Mouse (Mus musculus): ENCODE measurements around the gene Thada. TPM values are rescaled to one million over a fixed set of nuclear protein-coding genes. Genes with fewer than 3 reads are reported as not detected.
"Not testable (repeated sequence)": the region's sequence is repeated elsewhere in the genome, so short reads cannot be mapped to it uniquely, and the experiment has no call there.

Thada gene
- polyA plus RNA-seq, 1 experiment from 2014 or later, result 13.8 TPM

GRCm38 (mm10) chr17:84224217-84224887 is 241.7 kb downstream of the Thada start:
- H3K9me3 ChIP-seq (ENCODE audit: control insufficient read depth, low read length), result no peaks in the 10 kb centered on the region
- WGBS, result 67% methylated on average over 15 of the region's 15 CpGs
- H3K4me1 ChIP-seq (replicated peaks; ENCODE audit: control insufficient read depth, insufficient read depth, low read length), result no peaks in the 10 kb centered on the region
- ATAC-seq (replicated peaks; ENCODE audit: low FRiP score) (no peak), DNase-seq (ENCODE audit: low spot score) (no peak)
- H3K27ac ChIP-seq (ENCODE audit: low read depth, low read length), result no peak overlapping the region
- no peaks in the 10 kb centered on the region for H3K27me3 ChIP-seq (ENCODE audit: control insufficient read depth, insufficient read depth, low read length)
- no peak overlapping the region for H3K9ac ChIP-seq (ENCODE audit: low read length)
- H3K4me2 ChIP-seq (ENCODE audit: low read depth, low read length, severe bottlenecking), result no peak overlapping the region
- H3K4me3 ChIP-seq (ENCODE audit: low read depth, low read length), result no peak overlapping the region
- H3K36me3 ChIP-seq (ENCODE audit: control insufficient read depth, insufficient read depth, low read length), result peaks cover 3% of the 10 kb centered on the region; the same call in 1 of the 2 replicates

GRCm38 (mm10) chr17:84218841-84219240 is 247.2 kb downstream of the Thada start:
- not testable (repeated sequence) for DNase-seq (ENCODE audit: low spot score); H3K27ac ChIP-seq (ENCODE audit: low read depth, low read length); H3K9ac ChIP-seq (ENCODE audit: low read length); H3K9me3 ChIP-seq (ENCODE audit: control insufficient read depth, low read length); H3K4me3 ChIP-seq (ENCODE audit: low read depth, low read length); ATAC-seq (replicated peaks; ENCODE audit: low FRiP score); H3K4me1 ChIP-seq (replicated peaks; ENCODE audit: control insufficient read depth, insufficient read depth, low read length); H3K27me3 ChIP-seq (ENCODE audit: control insufficient read depth, insufficient read depth, low read length); H3K36me3 ChIP-seq (ENCODE audit: control insufficient read depth, insufficient read depth, low read length); H3K4me2 ChIP-seq (ENCODE audit: low read depth, low read length, severe bottlenecking)
- WGBS, result 88% methylated on average over 2 of the region's 2 CpGs

GRCm38 (mm10) chr17:84217696-84218095 is 248.3 kb downstream of the Thada start:
- Histone ChIP-seq H3K9me3 (ENCODE audit: control insufficient read depth, low read length) (no peaks in the 10 kb centered on the region), H3K27me3 (ENCODE audit: control insufficient read depth, insufficient read depth, low read length) (no peaks in the 10 kb centered on the region), H3K27ac (ENCODE audit: low read depth, low read length) (no peak overlapping the region), H3K36me3 (ENCODE audit: control insufficient read depth, insufficient read depth, low read length) (peaks cover 3% of the 10 kb centered on the region; the same call in 1 of the 2 replicates), H3K4me3 (ENCODE audit: low read depth, low read length) (no peak overlapping the region), H3K9ac (ENCODE audit: low read length) (no peak overlapping the region), H3K4me1 (replicated peaks; ENCODE audit: control insufficient read depth, insufficient read depth, low read length) (no peaks in the 10 kb centered on the region), H3K4me2 (ENCODE audit: low read depth, low read length, severe bottlenecking) (no peak overlapping the region)
- no peak for DNase-seq (ENCODE audit: low spot score)
- no peak for ATAC-seq (replicated peaks; ENCODE audit: low FRiP score)
- 93% methylated on average over 3 of the region's 3 CpGs for WGBS

GRCm38 (mm10) chr17:84215264-84215960 is 250.6 kb downstream of the Thada start:
- 88% methylated on average over 6 of the region's 6 CpGs for WGBS
- Histone ChIP-seq H3K4me1 (replicated peaks; ENCODE audit: control insufficient read depth, insufficient read depth, low read length) (no peaks in the 10 kb centered on the region), H3K36me3 (ENCODE audit: control insufficient read depth, insufficient read depth, low read length) (peaks cover 3% of the 10 kb centered on the region; the same call in 1 of the 2 replicates), H3K9me3 (ENCODE audit: control insufficient read depth, low read length) (no peaks in the 10 kb centered on the region), H3K27ac (ENCODE audit: low read depth, low read length) (no peak overlapping the region), H3K4me2 (ENCODE audit: low read depth, low read length, severe bottlenecking) (no peak overlapping the region), H3K9ac (ENCODE audit: low read length) (no peak overlapping the region), H3K27me3 (ENCODE audit: control insufficient read depth, insufficient read depth, low read length) (no peaks in the 10 kb centered on the region), H3K4me3 (ENCODE audit: low read depth, low read length) (no peak overlapping the region)
- ATAC-seq (replicated peaks; ENCODE audit: low FRiP score) (no peak), DNase-seq (ENCODE audit: low spot score) (no peak)

- no peaks in the 10 kb centered on the region for H3K4me1 ChIP-seq (replicated peaks; ENCODE audit: control insufficient read depth, insufficient read depth, low read length)
- H3K27ac ChIP-seq (ENCODE audit: low read depth, low read length), result no peak overlapping the region
- H3K4me3 ChIP-seq (ENCODE audit: low read depth, low read length), result no peak overlapping the region
- H3K9me3 ChIP-seq (ENCODE audit: control insufficient read depth, low read length), result no peaks in the 10 kb centered on the region
- WGBS, result 95% methylated on average over 3 of the region's 3 CpGs
- H3K27me3 ChIP-seq (ENCODE audit: control insufficient read depth, insufficient read depth, low read length), result no peaks in the 10 kb centered on the region
- DNase-seq (ENCODE audit: low spot score) (no peak), ATAC-seq (replicated peaks; ENCODE audit: low FRiP score) (no peak)
- no peak overlapping the region for H3K9ac ChIP-seq (ENCODE audit: low read length)
- no peaks in the 10 kb centered on the region for H3K36me3 ChIP-seq (ENCODE audit: control insufficient read depth, insufficient read depth, low read length)
- no peak overlapping the region for H3K4me2 ChIP-seq (ENCODE audit: low read depth, low read length, severe bottlenecking)
Measured at GRCm38 (mm10) chr17:84213464-84213863, 252.5 kb downstream of the Thada start.

GRCm38 (mm10) chr17:84207611-84208010 is 258.4 kb downstream of the Thada start:
- WGBS, result 92% methylated on average over 3 of the region's 3 CpGs
- no peaks in the 10 kb centered on the region for H3K9me3 ChIP-seq (ENCODE audit: control insufficient read depth, low read length)
- no peak overlapping the region for H3K9ac ChIP-seq (ENCODE audit: low read length)
- no peak for DNase-seq (ENCODE audit: low spot score)
- no peak overlapping the region for H3K27ac ChIP-seq (ENCODE audit: low read depth, low read length)
- peaks cover 7% of the 10 kb centered on the region; the same call in 1 of the 2 replicates for H3K4me1 ChIP-seq (replicated peaks; ENCODE audit: control insufficient read depth, insufficient read depth, low read length)
- H3K4me2 ChIP-seq (ENCODE audit: low read depth, low read length, severe bottlenecking), result no peak overlapping the region
- no peaks in the 10 kb centered on the region for H3K36me3 ChIP-seq (ENCODE audit: control insufficient read depth, insufficient read depth, low read length)
- ATAC-seq (replicated peaks; ENCODE audit: low FRiP score), result no peak
- no peak overlapping the region for H3K4me3 ChIP-seq (ENCODE audit: low read depth, low read length)
- H3K27me3 ChIP-seq (ENCODE audit: control insufficient read depth, insufficient read depth, low read length), result no peaks in the 10 kb centered on the region

- DNase-seq (ENCODE audit: low spot score) (no peak), ATAC-seq (replicated peaks; ENCODE audit: low FRiP score) (no peak)
- no peak overlapping the region for H3K27ac ChIP-seq (ENCODE audit: low read depth, low read length)
- H3K9ac ChIP-seq (ENCODE audit: low read length), result no peak overlapping the region
- WGBS, result 96% methylated on average over 3 of the region's 3 CpGs
- no peaks in the 10 kb centered on the region for H3K27me3 ChIP-seq (ENCODE audit: control insufficient read depth, insufficient read depth, low read length)
- no peak overlapping the region for H3K4me3 ChIP-seq (ENCODE audit: low read depth, low read length)
- H3K4me1 ChIP-seq (replicated peaks; ENCODE audit: control insufficient read depth, insufficient read depth, low read length), result peaks cover 7% of the 10 kb centered on the region; the same call in 1 of the 2 replicates
- H3K36me3 ChIP-seq (ENCODE audit: control insufficient read depth, insufficient read depth, low read length), result no peaks in the 10 kb centered on the region
- no peak overlapping the region for H3K4me2 ChIP-seq (ENCODE audit: low read depth, low read length, severe bottlenecking)
- H3K9me3 ChIP-seq (ENCODE audit: control insufficient read depth, low read length), result no peaks in the 10 kb centered on the region
Measured at GRCm38 (mm10) chr17:84206239-84206638, 259.8 kb downstream of the Thada start.

GRCm38 (mm10) chr17:84204962-84205361 is 261.0 kb downstream of the Thada start:
- 84% methylated on average over 5 of the region's 5 CpGs for WGBS
- no peak for ATAC-seq (replicated peaks; ENCODE audit: low FRiP score)
- H3K27me3 ChIP-seq (ENCODE audit: control insufficient read depth, insufficient read depth, low read length), result no peaks in the 10 kb centered on the region
- H3K9ac ChIP-seq (ENCODE audit: low read length), result no peak overlapping the region
- peaks cover 7% of the 10 kb centered on the region; the same call in 1 of the 2 replicates for H3K4me1 ChIP-seq (replicated peaks; ENCODE audit: control insufficient read depth, insufficient read depth, low read length)
- H3K36me3 ChIP-seq (ENCODE audit: control insufficient read depth, insufficient read depth, low read length), result no peaks in the 10 kb centered on the region
- H3K9me3 ChIP-seq (ENCODE audit: control insufficient read depth, low read length), result no peaks in the 10 kb centered on the region
- DNase-seq (ENCODE audit: low spot score), result no peak
- H3K4me2 ChIP-seq (ENCODE audit: low read depth, low read length, severe bottlenecking), result no peak overlapping the region
- no peak overlapping the region for H3K4me3 ChIP-seq (ENCODE audit: low read depth, low read length)
- no peak overlapping the region for H3K27ac ChIP-seq (ENCODE audit: low read depth, low read length)
